Mouse (Mus musculus): ENCODE results near the gene Scrn2. TPM values are rescaled to one million over a fixed set of nuclear protein-coding genes. Genes with fewer than 3 reads are reported as not detected.
A peak's percentile ranks its signal among the peaks of the same experiment; 100 is the strongest.

The Scrn2 gene
- total RNA-seq, 2 experiments from 2014 or later = 13.7 to 14.1 TPM

DNA sequence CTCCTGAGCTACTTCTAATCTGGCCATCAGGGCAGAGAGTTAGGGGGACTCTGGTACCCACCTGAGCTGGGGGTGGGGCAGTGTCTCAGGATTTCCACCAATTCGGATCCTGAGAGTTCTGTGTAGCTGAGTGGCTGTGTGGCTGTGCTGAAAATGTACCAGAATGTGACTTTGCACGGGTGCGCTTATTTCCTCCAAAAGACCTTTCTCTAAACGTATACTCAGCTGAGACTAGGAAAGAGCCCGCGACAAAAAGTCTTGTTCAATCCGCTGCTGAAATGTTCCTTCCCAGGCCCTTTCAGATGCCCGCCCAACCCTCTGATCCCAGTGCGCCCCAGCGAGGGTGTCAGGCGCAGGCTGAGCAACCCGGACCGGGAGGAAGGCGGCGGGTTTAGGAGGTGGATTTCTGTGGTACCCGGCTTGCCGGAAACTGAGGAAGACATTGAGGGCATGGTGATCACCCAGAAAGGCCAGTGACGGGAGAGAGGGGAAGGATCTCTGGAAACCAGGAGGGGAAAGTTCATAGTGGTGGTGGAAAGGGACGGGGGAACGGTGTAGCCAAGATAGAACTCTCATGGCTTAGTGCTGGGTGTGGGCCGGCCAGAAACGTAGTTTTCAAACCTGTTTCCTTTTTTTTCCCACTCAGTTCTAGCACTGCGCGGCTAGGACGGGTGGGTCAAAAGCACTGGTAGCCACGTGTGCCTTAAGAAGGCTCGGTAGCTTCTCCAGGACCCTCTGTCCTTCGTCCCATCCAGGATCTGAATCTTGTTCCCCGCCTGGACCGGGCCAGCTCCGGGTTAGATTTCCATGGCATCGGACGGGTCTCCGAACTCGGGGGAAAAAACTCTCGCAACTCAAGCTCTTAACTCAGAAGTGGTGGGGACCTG lies 11.8 kb upstream of the Scrn2 start:
- DNase-seq = no peak
- intact Hi-C loops (cut with DNase I) = no loop called here

DNA sequence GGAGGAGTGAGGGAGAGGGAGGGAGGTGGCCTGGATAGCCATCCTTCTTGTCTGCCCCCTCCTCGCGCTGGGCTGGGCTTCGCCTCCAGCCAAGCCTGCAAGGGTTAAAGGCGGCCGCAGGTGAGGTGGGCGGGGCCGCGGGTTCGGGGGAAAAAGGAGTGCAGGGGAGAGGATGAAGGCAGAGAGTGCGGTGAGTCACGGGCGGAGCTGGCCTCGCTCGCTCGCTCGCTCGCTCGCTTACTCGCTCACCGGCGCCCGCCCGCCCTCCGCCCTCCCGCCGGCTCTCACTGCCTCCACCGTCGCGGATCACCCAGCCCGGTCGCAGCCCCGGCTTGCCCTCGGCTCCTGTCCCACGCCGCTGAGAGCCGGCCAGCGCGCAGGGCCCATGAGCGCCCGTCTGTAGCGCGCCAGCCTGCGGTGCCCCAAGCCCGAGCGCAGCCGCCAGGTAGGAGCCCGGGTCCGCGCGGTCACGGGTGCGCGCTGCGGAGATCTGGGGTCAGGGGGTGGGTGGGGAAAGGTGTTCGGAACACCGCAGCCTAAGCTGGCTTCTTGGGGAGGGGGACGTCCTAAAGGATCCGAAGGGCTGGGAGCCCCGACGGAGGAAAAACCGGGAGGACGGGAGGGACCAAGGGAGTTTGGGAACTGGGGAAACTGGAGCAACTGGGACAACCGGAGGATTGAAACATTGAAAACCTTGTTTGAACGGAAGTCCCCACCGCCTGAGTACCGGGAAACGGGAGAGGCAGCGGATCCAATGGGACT lies 11.0 kb upstream of the Scrn2 start:
- intact Hi-C loops (cut with DNase I) = no loop called here
- no peak for DNase-seq

DNA sequence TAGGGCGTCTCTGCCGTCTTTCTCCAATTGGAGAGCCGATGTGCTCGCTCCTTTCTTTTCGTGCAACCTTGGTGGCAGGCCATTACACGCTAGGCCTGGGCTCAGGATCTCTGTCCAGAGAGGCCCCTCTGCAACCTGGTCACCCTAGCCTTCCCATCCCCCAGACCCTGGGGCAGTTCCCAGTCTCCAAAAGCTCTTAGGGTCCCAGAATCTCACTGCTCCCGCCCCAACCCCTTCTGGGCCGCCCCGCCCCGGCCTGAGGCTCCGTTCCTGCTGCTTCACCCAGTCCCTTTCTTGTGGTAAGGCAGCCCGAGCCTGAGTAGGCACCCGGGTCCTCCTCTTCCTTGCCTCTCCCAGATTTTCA lies 10.4 kb upstream of the Scrn2 start:
- intact Hi-C loops (cut with DNase I) = no loop called here

DNA sequence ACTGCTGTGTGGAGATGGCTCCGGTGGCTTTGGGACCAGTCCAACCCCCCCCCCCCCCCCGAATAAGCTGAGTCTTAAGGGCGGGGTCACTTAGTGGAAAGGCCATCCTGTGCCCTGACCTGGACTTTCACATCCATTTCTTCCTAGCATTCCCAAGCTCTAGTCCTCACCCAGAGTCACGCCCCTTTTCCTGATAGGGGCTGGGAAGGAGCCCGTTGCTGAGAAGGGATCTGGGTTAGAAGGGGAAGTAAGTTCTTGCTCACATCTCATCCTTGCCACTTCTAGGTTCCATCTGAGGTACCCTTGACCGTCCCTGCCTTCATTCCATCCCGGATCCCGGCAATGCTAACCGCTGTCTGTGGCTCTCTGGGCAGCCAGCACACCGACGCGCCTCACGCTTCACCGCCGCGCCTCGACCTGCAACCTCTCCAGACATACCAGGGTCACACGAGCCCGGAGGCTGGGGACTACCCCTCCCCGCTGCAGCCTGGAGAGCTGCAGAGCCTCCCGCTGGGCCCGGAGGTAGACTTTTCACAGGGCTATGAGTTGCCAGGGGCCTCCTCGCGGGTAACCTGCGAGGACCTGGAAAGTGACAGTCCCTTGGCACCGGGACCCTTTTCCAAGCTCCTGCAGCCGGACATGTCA lies 8.5 kb upstream of the Scrn2 start:
- DNase-seq = no peak
- intact Hi-C loops (cut with DNase I) = loop anchor here (5.0 kb wide), 1 partner anchor 154 kb away; no protein-coding TSS in a partner anchor

More for the DNA sequence above, 10.4 kb upstream of the Scrn2 start:
- DNase-seq = no peak

DNA sequence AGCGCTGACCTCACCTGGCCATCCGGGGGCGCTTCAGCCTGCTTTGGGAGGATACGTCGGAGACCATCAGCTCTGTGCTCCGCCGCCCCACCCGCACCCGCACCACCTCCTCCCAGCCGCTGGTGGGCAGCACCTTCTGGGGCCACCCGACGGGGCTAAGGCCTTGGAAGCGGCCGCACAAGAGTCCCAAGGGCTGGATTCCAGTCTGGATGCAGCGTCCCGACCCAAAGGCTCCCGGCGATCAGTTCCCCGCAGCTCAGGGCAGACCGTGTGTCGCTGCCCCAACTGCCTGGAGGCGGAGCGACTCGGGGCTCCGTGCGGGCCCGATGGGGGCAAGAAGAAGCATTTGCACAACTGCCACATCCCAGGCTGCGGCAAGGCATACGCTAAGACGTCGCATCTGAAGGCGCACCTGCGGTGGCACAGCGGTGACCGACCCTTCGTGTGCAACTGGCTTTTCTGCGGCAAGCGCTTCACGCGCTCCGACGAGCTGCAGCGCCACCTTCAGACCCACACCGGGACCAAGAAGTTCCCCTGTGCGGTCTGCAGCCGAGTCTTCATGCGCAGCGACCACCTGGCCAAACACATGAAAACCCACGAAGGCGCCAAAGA lies 7.8 kb upstream of the Scrn2 start:
- intact Hi-C loops (cut with DNase I) = loop anchor here (5.0 kb wide), 1 partner anchor 155 kb away; no protein-coding TSS in a partner anchor
- DNase-seq = peak; percentile 78 to 79

DNA sequence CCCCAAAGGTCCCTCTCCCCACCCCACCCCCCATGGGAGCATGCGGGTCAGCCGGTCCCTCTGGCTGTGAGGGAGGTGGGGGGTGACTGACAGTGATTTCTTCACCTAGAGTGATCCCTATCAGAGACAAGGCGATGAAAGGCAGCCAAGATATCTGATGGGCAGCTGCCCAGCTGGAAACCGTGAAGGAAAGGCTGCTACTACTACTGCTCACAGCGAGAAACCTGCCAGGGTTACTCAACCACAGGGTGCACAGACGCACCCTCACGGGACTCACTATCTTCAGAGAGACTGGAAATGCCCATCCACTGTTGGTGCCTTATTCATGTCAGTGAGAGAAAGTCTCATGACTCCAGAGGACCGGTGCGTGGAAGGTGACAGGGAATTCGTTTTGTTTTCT lies 4.8 kb upstream of the Scrn2 start:
- intact Hi-C loops (cut with DNase I) = loop anchor here (5.0 kb wide), 1 partner anchor 158 kb away; no protein-coding TSS in a partner anchor

DNA sequence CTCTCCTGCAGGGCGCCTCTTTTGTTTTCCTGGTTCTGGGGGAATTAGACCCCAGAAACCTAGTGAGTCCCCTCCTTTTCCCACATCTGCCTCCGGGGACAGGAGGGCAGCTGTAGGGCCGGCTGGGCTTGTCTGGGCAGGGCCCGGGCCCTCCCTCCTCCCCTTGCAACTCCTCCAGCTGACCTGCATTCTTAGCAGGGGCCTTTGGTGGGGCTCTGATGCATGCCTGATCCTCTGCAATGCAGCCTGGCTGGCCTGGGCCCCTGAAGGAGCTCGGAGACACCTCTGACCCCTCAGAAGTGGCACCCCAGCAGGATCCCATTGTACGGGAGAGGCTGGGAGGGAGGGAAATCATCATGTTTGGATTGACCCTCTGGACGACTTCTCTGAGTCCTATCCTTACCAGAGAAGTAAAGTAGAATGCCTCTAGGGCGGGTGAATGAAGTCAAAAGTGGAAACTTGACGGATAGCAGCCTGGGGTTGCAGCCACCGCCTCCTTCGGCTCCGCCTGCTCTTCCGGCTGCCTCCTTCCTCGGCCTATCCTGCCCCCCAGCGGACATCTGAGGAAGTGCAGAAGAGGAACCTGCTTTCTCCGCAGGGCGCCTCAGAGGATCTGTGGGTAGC lies 3.9 kb upstream of the Scrn2 start:
- intact Hi-C loops (cut with DNase I) = loop anchor here (1.0 to 2.0 kb wide), 2 partner anchors 44 to 109 kb away; partner anchors contain the start of genes Cdk5rap3 and Sp2
- DNase-seq = peak; percentile 86 to 91

More for the DNA sequence above, 4.8 kb upstream of the Scrn2 start:
- no peak for DNase-seq

DNA sequence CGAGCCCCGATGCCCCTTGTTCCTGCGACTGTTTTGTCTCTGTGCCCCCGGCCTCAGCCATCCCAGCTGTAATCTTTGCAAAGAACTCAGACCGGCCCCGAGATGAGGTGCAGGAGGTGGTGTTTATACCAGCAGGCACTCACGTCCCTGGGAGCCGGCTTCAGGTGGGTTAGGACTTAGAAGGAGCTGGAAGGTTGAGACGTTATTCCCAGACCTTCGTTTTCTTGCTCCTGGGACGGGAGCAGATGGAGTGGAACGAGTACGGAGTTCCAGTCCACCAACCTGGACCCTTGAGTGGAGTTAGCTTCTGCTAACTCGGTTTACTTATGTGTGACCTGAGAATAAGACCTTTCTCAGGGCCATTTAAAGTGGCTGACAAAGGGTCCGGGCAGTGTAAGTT lies 688 bp downstream of the Scrn2 start:
- intact Hi-C loops (cut with DNase I) = no loop called here
- no peak for DNase-seq

DNA sequence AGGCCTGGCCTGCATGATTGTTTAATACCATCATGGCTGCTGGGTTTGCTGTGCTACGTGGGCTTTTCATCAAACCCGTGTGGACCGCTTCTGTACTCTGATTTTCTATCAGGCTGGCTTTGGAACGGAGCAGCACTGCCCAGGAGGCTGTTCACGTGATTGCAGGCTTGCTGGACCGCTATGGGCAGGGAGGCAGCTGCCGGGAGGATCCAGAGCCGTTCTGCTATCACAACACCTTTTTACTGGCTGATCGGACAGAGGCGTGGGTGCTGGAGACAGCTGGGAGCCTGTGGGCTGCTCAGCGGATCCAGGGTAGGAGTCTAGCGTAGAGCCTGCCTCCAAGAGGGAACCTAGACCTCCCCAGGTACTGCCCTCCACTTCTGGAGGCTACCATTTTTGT lies 2.2 kb downstream of the Scrn2 start:
- intact Hi-C loops (cut with DNase I) = no loop called here

DNA sequence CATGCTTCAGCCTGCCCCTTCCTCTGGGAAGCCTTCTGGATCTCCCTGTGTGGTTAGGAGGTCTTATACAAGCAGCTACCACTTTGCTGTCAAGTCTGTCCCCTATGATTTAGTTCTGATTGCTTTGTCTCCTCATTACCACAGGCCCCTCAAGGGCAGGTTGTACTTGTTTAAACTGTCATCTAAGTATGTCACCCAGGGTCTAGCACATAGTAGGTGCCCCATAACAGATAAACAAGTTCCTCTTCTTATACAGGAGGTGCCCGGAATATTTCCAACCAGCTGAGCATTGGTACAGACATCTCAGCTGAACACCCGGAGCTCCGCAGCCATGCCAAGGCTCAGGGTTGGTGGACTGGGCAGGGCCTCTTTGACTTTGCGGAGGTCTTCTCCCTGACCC lies 2.8 kb downstream of the Scrn2 start:
- DNase-seq = no peak
- intact Hi-C loops (cut with DNase I) = no loop called here

More for the DNA sequence above, 2.2 kb downstream of the Scrn2 start:
- DNase-seq = no peak

DNA sequence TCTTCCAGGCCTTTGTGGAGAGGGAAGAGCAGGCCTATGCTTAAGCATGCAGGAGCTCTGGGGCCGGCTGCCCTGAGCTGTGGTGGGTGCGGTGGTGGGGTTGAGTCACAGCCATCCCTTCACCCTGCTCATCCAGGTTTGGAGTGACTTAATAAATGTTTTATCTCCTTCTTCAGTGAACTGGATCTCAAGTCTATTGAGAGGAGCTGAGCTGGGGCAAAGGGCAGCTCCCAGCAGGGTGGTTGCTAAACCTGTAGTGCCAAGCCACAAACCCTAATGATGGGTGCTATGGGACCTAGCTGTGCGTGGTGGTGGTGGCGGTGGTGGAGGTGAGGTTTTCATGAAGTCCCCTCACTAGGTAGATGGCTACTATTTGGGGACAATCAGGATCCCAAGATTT lies 4.0 kb downstream of the Scrn2 start:
- intact Hi-C loops (cut with DNase I) = no loop called here

DNA sequence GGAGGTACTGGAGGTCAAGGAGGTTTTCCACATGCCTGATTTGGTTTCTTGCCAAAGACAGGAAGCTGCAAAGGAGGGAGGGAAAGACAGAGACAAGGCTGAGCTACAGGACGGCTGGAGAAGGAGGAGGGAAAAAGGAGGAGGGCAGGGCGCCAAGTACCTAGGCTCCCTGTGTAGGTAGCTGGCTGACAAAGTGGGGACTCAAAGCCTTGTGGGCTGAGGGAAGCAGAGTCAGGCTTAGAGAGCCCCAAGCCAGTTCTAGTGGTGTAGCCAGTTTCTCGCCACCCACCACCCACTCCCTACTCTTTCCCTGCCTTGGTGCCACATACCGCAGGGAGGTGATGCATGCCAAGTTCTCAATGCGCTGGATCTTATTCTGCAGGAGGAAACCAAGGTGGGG lies 6.4 kb downstream of the Scrn2 start:
- DNase-seq = no peak
- intact Hi-C loops (cut with DNase I) = no loop called here

More for the DNA sequence above, 4.0 kb downstream of the Scrn2 start:
- no peak for DNase-seq

DNA sequence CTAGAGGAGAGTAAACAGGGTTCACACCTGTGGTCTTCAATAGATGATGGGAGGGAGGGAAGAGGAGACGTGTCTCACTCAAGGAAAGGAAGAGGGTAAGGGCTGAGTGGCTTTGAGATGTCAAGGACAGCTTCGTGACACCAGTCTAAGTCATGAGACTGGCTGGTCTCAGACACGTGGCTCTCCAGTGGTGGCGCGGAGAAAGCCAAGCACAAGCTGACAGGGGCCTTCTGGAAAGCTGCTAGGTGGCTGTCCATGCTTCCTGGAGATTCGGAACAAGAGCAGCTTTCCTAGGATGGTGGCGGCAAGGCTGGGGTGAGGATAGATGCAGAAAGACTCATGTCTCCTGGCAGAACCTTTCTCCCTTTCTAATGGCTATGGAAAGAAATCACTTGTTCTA lies 9.1 kb downstream of the Scrn2 start:
- no peak for DNase-seq
- intact Hi-C loops (cut with DNase I) = no loop called here

DNA sequence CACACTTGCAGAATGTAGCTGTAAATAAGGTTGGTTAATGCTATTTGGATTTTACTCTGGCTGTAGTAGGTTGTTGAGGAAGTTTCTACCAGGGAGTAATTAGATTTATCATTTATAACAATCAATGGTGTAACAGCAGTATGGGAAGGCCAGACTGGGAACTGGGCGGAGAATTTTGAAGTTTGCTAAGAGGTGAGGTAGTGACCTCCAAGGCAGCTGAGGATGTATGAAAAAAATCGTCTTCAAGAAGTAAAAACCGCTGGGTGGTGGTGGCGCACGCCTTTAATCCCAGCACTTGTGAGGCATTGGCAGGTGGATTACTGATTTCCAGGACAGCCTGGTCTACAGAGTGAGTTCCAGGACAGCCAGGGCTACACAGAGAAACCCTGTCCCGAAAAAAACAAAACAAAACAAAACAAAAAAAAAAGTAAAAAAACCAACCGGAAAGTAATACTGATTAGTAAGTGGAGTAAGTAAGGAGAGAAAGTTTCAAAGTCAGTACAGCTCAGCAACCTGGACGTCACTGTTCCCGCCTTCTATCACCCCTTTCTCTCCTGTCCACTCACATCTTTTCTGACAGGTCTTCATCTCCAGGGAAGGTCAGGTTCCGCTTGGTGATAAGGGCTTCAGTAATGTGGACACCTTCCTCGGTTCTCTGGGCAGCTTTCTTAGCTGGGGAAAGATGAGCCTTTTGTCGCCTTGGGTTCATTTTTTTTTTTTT lies 10.7 kb downstream of the Scrn2 start:
- intact Hi-C loops (cut with DNase I) = no loop called here
- DNase-seq = no peak

DNA sequence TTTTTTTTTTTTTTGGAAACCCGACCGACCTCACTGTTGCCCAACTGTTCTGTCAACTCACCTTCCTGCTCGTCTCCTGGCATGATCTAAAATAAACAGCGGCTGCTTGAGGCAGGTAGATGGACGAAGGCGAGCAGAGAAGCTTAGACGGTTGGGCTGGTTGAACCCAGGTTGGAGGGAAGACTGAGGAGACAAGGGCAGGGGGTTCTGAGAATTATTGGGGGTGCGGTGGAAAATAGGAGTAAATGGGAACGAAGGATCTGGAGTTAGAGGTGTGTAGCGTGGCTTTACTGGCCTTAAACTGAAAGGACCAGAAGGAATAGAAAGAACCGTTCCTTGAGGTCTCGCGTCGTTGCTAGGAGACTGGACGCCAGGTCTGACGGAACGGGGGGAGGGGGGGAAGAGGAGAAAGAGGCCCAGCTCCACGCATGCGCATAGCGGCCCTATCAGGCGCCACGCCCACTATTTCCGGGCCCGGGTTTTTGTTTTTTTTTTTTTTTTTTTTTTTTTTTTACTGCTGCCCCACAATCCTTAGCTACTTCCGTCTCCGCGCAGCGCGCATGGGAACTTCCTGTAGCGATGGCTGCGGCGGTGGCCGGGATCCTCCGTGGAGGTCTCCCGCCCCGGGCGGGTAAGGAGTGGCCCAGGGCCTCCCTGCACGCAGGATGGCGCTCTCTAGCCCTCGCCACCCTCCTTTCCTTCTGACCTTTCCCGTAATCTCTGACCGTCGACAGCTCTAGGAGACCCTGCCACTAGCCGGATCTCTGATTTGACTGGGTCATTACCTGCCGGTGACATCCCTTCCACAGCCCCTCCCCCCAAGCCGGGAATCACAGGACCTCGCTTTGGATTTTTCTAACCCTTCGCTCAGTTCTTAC lies 11.5 kb downstream of the Scrn2 start, which contains the start of the genes Lrrc46 and Mrpl10:
Lrrc46 (minus strand) TSS at position 386 of the 878 bp plus-strand sequence.
Mrpl10 (plus strand) TSS at position 539 of the 878 bp plus-strand sequence.
- DNase-seq = peak; percentile 86 to 88
- intact Hi-C loops (cut with DNase I) = no loop called here

DNA sequence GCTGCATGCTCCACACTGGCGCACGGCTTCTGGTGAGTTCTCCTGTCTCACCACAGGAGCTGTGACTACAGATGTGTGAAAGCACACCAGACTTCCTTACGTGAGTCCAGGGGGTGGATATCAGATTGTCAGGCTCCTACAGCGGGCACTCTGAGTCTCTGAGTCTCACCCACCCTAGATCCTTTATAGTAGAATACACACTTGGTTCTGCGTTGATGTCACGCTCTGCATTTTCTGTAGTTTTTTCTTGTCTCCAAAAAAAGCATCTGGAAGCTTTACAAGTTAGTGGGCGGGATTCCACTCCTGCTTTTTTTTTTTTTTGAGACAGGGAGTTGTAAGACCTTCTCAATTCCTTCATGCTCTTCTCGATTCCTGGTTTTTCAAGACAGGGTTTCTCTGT lies 15.2 kb downstream of the Scrn2 start:
- intact Hi-C loops (cut with DNase I) = no loop called here
- no peak for DNase-seq

DNA sequence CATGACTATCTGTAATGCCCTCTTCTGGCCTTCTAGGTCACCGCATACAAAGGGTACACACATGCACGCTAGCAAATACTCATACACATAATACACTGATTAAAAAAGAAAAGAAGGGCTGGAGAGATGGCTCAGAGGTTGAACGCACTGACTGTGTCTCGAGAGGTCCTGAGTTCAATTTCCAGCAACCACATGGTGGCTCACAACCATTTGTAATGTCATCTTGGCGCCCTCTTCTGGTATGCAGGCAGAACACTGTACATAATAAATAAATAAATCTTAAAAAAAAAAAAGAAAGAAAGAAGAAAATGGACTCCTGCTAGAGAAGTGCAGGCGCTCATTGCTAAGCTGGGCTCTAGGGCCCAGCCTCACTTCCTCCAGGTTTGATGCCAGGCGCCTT lies 16.1 kb downstream of the Scrn2 start:
- intact Hi-C loops (cut with DNase I) = no loop called here
- DNase-seq = no peak

DNA sequence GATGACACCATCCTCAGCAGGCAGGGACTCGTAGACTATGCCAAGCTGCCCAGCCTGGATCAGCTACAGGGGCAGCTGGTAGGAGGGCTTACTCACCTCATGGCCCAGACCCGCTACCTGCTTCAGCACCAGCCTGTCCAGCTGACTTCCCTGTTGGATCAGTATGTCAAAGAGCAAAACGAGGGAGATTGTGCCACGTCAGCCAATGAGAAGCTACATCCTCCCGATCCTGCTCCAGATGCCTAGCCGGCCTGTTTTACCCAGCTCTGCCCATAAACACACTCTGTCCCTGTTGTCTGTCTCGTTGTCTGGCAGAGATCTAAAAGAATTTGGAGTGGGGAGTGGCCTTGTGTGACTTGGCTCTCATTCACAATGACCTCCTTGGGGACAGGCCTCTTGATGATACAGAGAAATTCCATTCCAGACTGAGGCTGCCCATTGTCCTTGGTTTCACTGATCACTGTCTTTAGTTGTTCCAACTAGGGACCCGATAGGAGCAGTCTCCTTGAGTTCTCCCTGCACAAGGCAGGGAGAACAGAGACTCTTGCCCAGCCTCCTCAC lies 18.4 kb downstream of the Scrn2 start:
- DNase-seq = no peak
- intact Hi-C loops (cut with DNase I) = no loop called here
